Mouse (Mus musculus) liver, embryonic 16.5 days (tissue): Measurements from ENCODE around the gene Nub1. TPM values are rescaled to one million over a fixed set of nuclear protein-coding genes. Genes with fewer than 3 reads are reported as not detected.
"Not testable (repeated sequence)": the region's sequence is repeated elsewhere in the genome, so short reads cannot be mapped to it uniquely, and the experiment has no call there.

Experiments
- ATAC-seq: fragments of 200-750 bp; cut with Nextera tagmentation; 2 replicates; pipeline ENCODE4 v1.8.0; 2017; ENCODE audit warnings: low read depth, mild to moderate bottlenecking, moderate number of reproducible peaks, moderate library complexity
- H3K27ac ChIP-seq: fragments of 300-500 bp; sonication (generic); 2 replicates; pipeline ENCODE4 v1.5.1; 2014; ENCODE audit warnings: mild to moderate bottlenecking, low read length
- H3K27me3 ChIP-seq: fragments of 300-500 bp; sonication (generic); 2 replicates; pipeline ENCODE4 v1.6.1; 2014; ENCODE audit warnings: low read depth, low read length, mixed read lengths; ENCODE audit not compliant: control insufficient read depth, insufficient read depth
- H3K36me3 ChIP-seq: fragments of 300-500 bp; sonication (generic); 2 replicates; pipeline ENCODE4 v1.6.1; 2014; ENCODE audit warnings: mild to moderate bottlenecking; ENCODE audit not compliant: control insufficient read depth, insufficient read depth
- H3K4me1 ChIP-seq: fragments of 300-500 bp; sonication (generic); 2 replicates; pipeline ENCODE4 v1.6.1; 2014; ENCODE audit warnings: low read depth, low read length, mixed read lengths; ENCODE audit not compliant: control insufficient read depth
- H3K4me2 ChIP-seq: fragments of 300-500 bp; sonication (generic); 2 replicates; pipeline ENCODE4 v1.6.1; 2014; ENCODE audit warnings: low read depth, low read length, mixed read lengths
- H3K4me3 ChIP-seq: fragments of 300-500 bp; sonication (generic); 2 replicates; pipeline ENCODE4 v1.5.1; 2014; ENCODE audit warnings: low read depth, mild to moderate bottlenecking, low read length
- H3K9ac ChIP-seq: fragments of 300-500 bp; sonication (generic); 2 replicates; pipeline ENCODE4 v1.6.1; 2014; ENCODE audit warnings: low read depth, low read length
- H3K9me3 ChIP-seq: fragments of 300-500 bp; sonication (generic); replicated peaks from 2 replicates; pipeline ENCODE4 v1.6.1; 2016; ENCODE audit warnings: low read length; ENCODE audit not compliant: control insufficient read depth
- WGBS: fragments of 180-500 bp; shearing (Covaris S2); extraction: QIAGEN DNeasy Blood & Tissue Kit; methylation state at CpG from one replicate; pipeline ENCODE4 v1.1.7; 2014; ENCODE audit not compliant: insufficient replicate concordance; 5-methylcytosine and 5-hydroxymethylcytosine counted together
- polyA plus RNA-seq: library from polyadenylated mRNA; unstranded; fragments of >200 nt; fragmentation: Nextera tagmentation; extraction: Ambion mirVana; gene quantifications from 2 replicates; pipeline ENCODE4 v1.2.1, GENCODE M21; 2015

Nub1 gene
- polyA plus RNA-seq, 1 experiment from 2014 or later = 13.6 TPM

DNA sequence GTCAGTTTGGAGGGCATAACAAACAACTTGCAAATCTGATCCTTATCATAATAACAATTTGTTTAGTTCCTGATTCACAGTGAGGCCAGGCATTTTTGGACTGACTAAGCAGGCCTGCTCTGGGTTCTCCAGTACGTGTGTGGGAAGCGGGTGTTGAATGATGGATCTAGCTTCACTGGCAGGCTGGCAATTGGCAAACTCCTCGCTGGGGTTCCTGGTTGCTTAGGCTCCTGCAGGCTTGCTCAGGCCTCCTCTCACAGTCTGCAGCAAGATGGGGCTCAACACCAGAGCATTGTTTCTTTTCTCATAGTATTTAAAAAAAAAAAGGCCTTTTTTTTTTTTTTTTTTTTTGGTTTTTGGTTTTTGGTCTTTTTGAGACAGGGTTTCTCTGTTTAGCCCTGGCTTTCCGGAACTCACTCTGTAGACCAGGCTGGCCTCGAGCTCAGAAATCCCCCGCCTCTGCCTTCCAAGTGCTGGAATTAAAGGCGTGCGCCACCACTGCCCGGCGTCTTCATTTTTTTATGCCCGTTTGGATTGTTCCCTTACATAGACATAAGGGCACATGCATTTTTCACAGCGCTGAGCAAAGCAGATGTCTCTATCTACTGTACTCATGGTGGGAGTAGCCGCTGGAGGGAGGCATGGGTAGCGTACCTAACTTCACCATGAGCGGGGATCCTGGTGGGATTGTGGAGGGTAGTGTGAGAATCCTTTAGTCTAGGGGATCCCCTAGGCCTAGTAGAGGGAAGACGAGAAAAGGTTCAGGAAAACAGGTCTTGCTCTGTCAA lies 560 bp upstream of the Nub1 start:
- peak overlapping the region; percentile 99 for H3K4me3 ChIP-seq
- no peak for ATAC-seq
- peak overlapping the region; percentile 57 for H3K9ac ChIP-seq
- H3K27ac ChIP-seq = peak overlapping the region; percentile 82
- H3K27me3 ChIP-seq = no peaks in the 10 kb centered on the region
- WGBS = 22% methylated on average over 16 of the region's 16 CpGs
- peaks cover 2% of the 10 kb centered on the region; the same call in 1 of the 2 replicates for H3K36me3 ChIP-seq
- H3K4me2 ChIP-seq = peak overlapping the region; percentile 75
- peaks cover 15% of the 10 kb centered on the region for H3K4me1 ChIP-seq
- no peaks in the 10 kb centered on the region for H3K9me3 ChIP-seq

DNA sequence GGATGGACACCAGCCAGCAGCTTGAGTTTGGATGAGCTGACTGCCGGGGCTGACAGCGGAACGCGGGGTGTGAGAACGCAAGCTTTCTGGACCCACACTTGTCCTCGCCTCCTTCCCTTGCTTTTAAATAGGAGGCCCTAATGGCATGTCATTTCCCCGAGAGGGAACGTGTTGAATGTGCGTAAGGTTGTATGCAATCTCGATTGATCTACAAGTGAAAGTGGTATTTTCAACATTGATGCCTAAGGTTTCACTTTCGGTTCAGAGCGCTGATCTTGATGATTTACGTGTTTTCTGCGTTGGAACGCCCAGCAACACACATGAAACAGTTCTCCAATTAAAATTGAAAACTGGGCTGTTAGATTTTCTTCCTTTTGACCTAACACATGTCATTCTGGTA lies 844 bp downstream of the Nub1 start:
- whole genome bisulfite sequencing = 0% methylated on average over 15 of the region's 15 CpGs
- ATAC-seq = no peak

GRCm38 (mm10) chr5:24686671-24687420 lies 1.5 kb downstream of the Nub1 start:
- not testable (repeated sequence) for H3K27me3 ChIP-seq, H3K36me3 ChIP-seq, H3K9me3 ChIP-seq, ATAC-seq
- Histone ChIP-seq H3K4me1 (peaks cover 15% of the 10 kb centered on the region), H3K4me2 (peak overlapping the region; percentile 75), H3K4me3 (peak overlapping the region; percentile 99), H3K27ac (peak overlapping the region; percentile 97), H3K9ac (peak overlapping the region; percentile 90)
- 59% methylated on average over 16 of the region's 16 CpGs for WGBS

More for the DNA sequence above, 844 bp downstream of the Nub1 start:
- Histone ChIP-seq H3K27me3 (no peaks in the 10 kb centered on the region), H3K4me2 (peak overlapping the region; percentile 75), H3K9me3 (no peaks in the 10 kb centered on the region), H3K36me3 (peaks cover 7% of the 10 kb centered on the region; the same call in 1 of the 2 replicates), H3K9ac (peak overlapping the region; percentile 90), H3K4me1 (peaks cover 15% of the 10 kb centered on the region), H3K27ac (peak overlapping the region; percentile 97), H3K4me3 (peak overlapping the region; percentile 99)

GRCm38 (mm10) chr5:24687696-24688095 lies 2.4 kb downstream of the Nub1 start:
- Histone ChIP-seq H3K27me3 (no peaks in the 10 kb centered on the region), H3K36me3 (peaks cover 12% of the 10 kb centered on the region; the same call in 1 of the 2 replicates), H3K9ac (peak overlapping the region; percentile 30; the same call in 1 of the 2 replicates), H3K27ac (peak overlapping the region; percentile 97), H3K9me3 (no peaks in the 10 kb centered on the region), H3K4me1 (peaks cover 15% of the 10 kb centered on the region), H3K4me2 (peak overlapping the region; percentile 75; the same call in 1 of the 2 replicates), H3K4me3 (no peak overlapping the region)
- WGBS = 14% methylated on average over 1 of the region's 1 CpGs
- no peak for ATAC-seq

- Histone ChIP-seq H3K9ac (no peak overlapping the region), H3K27me3 (no peaks in the 10 kb centered on the region), H3K4me3 (no peak overlapping the region), H3K9me3 (no peaks in the 10 kb centered on the region), H3K27ac (no peak overlapping the region), H3K4me1 (no peaks in the 10 kb centered on the region), H3K36me3 (peaks cover 43% of the 10 kb centered on the region), H3K4me2 (no peak overlapping the region)
- 65% methylated on average over 3 of the region's 3 CpGs for WGBS
- ATAC-seq = no peak
These were observed 11.4 kb downstream of the Nub1 start for GRCm38 (mm10) chr5:24696704-24697103.

DNA sequence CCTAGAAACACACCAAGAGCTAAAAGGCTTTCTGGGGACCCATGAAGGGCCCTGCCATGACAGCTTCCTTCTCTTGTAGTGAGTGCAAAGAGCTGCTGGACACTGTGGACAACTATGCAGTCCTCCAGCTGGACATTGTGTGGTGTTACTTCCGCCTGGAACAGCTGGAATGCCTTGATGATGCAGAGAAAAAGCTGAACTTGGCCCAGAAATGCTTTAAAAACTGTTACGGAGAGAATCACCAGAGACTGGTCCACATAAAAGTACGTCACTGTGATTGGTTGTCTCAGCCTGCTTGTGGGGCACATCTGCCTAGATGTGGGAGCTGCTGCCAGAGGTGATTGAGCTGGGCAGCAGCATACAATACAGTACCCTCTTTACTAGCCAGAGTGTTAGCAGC lies 15.9 kb downstream of the Nub1 start:
- Histone ChIP-seq H3K36me3 (peaks cover 39% of the 10 kb centered on the region), H3K27ac (no peak overlapping the region), H3K27me3 (no peaks in the 10 kb centered on the region), H3K4me3 (no peak overlapping the region), H3K9ac (no peak overlapping the region), H3K4me1 (no peaks in the 10 kb centered on the region), H3K4me2 (no peak overlapping the region), H3K9me3 (no peaks in the 10 kb centered on the region)
- WGBS = 71% methylated on average over 3 of the region's 3 CpGs
- no peak for ATAC-seq

DNA sequence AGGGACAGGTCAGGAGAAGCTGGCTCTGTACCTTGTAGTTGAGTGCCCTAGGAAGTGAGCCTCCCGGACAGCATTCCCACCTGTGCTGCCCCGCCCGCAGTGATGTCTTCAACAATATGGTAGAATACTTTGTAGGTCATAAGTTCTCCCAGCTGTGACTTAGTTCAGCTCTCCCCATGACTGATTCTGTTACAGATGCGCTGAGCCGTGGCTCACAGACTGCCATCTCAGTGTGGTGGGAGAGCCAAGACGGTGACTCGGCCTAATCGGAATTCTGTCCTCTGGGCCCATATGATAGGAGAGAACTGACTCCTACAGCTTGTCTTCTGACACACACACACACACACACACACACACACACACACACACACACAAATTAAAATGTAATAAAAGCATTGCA lies 19.3 kb downstream of the Nub1 start:
- no peaks in the 10 kb centered on the region for H3K27me3 ChIP-seq
- WGBS = 87% methylated on average over 8 of the region's 8 CpGs
- ATAC-seq = no peak
- H3K27ac ChIP-seq = no peak overlapping the region
- H3K9ac ChIP-seq = no peak overlapping the region
- peaks cover 32% of the 10 kb centered on the region for H3K36me3 ChIP-seq
- H3K4me2 ChIP-seq = no peak overlapping the region
- H3K4me3 ChIP-seq = no peak overlapping the region
- H3K4me1 ChIP-seq = no peaks in the 10 kb centered on the region
- no peaks in the 10 kb centered on the region for H3K9me3 ChIP-seq

GRCm38 (mm10) chr5:24709962-24710361 lies 24.6 kb downstream of the Nub1 start:
- Histone ChIP-seq H3K27me3 (no peaks in the 10 kb centered on the region), H3K9ac (no peak overlapping the region), H3K4me1 (no peaks in the 10 kb centered on the region), H3K27ac (no peak overlapping the region), H3K4me3 (no peak overlapping the region), H3K4me2 (no peak overlapping the region), H3K9me3 (no peaks in the 10 kb centered on the region), H3K36me3 (peaks cover 19% of the 10 kb centered on the region)
- 79% methylated on average over 2 of the region's 2 CpGs for WGBS
- no peak for ATAC-seq

DNA sequence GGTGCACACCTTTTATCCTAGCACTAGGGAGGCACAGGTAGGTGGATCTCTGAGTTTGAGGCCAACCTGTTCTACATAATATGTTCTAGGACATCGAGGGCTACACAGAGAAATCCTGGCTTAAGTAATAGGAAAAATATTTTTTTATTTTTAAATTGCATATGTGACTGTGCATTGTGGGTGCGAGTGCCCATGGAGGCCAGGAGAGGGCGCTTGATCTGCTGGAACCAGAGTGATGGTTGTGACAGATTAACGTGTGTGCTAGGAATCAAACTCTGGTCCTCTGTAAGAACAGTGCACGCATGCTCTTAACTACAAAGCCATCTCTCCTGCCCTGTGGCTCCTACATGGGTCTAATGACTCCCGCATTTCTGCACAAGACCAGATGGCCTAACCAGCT lies 26.3 kb downstream of the Nub1 start:
- H3K9ac ChIP-seq = no peak overlapping the region
- H3K27ac ChIP-seq = no peak overlapping the region
- H3K27me3 ChIP-seq = no peaks in the 10 kb centered on the region
- H3K4me1 ChIP-seq = no peaks in the 10 kb centered on the region
- ATAC-seq = no peak
- H3K4me2 ChIP-seq = no peak overlapping the region
- H3K36me3 ChIP-seq = peaks cover 14% of the 10 kb centered on the region
- H3K9me3 ChIP-seq = no peaks in the 10 kb centered on the region
- 84% methylated on average over 6 of the region's 6 CpGs for WGBS
- H3K4me3 ChIP-seq = no peak overlapping the region
